Mouse (Mus musculus): ENCODE measurements around the gene Rint1. TPM values are rescaled to one million over a fixed set of nuclear protein-coding genes. Genes with fewer than 3 reads are reported as not detected.
"Not testable (repeated sequence)": the region's sequence is repeated elsewhere in the genome, so short reads cannot be mapped to it uniquely, and the experiment has no call there.

Gene Rint1
- polyA plus RNA-seq, 1 experiment from 2014 or later: 27.4 TPM

- not testable (repeated sequence) for H3K27ac ChIP-seq (replicated peaks; ENCODE audit: low read depth, low read length); DNase-seq (ENCODE audit: low spot score); ATAC-seq (replicated peaks; ENCODE audit: insufficient number of reproducible peaks, low FRiP score, low TSS enrichment, low read depth); H3K9me3 ChIP-seq (replicated peaks; ENCODE audit: control insufficient read depth, low read length); H3K27me3 ChIP-seq (ENCODE audit: control insufficient read depth, insufficient read depth, low read length); H3K4me1 ChIP-seq (ENCODE audit: control insufficient read depth, insufficient read depth, low read length)
- peak overlapping the region; percentile 41 for H3K4me2 ChIP-seq (ENCODE audit: low read depth, low read length)
- peak overlapping the region; percentile 84 for H3K9ac ChIP-seq (replicated peaks; ENCODE audit: low read length)
- peaks cover 10% of the 10 kb centered on the region for H3K36me3 ChIP-seq (replicated peaks; ENCODE audit: control insufficient read depth, insufficient read depth, low read depth, low read length)
- H3K4me3 ChIP-seq (ENCODE audit: low read depth, low read length): peak overlapping the region; percentile 87
- 13% methylated on average over 4 of the region's 4 CpGs for WGBS
These were observed 63.6 kb downstream of the Rint1 start for GRCm38 (mm10) chr5:23851160-23851555.

GRCm38 (mm10) chr5:23852916-23853315, 65.4 kb downstream of the Rint1 start:
- peaks cover 13% of the 10 kb centered on the region for H3K36me3 ChIP-seq (replicated peaks; ENCODE audit: control insufficient read depth, insufficient read depth, low read depth, low read length)
- not testable (repeated sequence) for H3K4me1 ChIP-seq (ENCODE audit: control insufficient read depth, insufficient read depth, low read length); H3K9ac ChIP-seq (replicated peaks; ENCODE audit: low read length); H3K4me3 ChIP-seq (ENCODE audit: low read depth, low read length); ATAC-seq (replicated peaks; ENCODE audit: insufficient number of reproducible peaks, low FRiP score, low TSS enrichment, low read depth); H3K9me3 ChIP-seq (replicated peaks; ENCODE audit: control insufficient read depth, low read length); DNase-seq (ENCODE audit: low spot score); H3K27me3 ChIP-seq (ENCODE audit: control insufficient read depth, insufficient read depth, low read length); H3K27ac ChIP-seq (replicated peaks; ENCODE audit: low read depth, low read length); H3K4me2 ChIP-seq (ENCODE audit: low read depth, low read length)
- WGBS: 90% methylated on average over 1 of the region's 1 CpGs

- WGBS: 93% methylated on average over 6 of the region's 6 CpGs
- Histone ChIP-seq H3K9me3 (replicated peaks; ENCODE audit: control insufficient read depth, low read length) (no peaks in the 10 kb centered on the region), H3K27me3 (ENCODE audit: control insufficient read depth, insufficient read depth, low read length) (no peaks in the 10 kb centered on the region), H3K4me3 (ENCODE audit: low read depth, low read length) (no peak overlapping the region), H3K4me2 (ENCODE audit: low read depth, low read length) (no peak overlapping the region), H3K9ac (replicated peaks; ENCODE audit: low read length) (no peak overlapping the region), H3K4me1 (ENCODE audit: control insufficient read depth, insufficient read depth, low read length) (no peaks in the 10 kb centered on the region), H3K27ac (replicated peaks; ENCODE audit: low read depth, low read length) (no peak overlapping the region), H3K36me3 (replicated peaks; ENCODE audit: control insufficient read depth, insufficient read depth, low read depth, low read length) (peaks cover 13% of the 10 kb centered on the region)
- DNase-seq (ENCODE audit: low spot score) (no peak), ATAC-seq (replicated peaks; ENCODE audit: insufficient number of reproducible peaks, low FRiP score, low TSS enrichment, low read depth) (no peak)
These were observed 68.0 kb downstream of the Rint1 start for GRCm38 (mm10) chr5:23855484-23855883.

- Histone ChIP-seq H3K4me1 (ENCODE audit: control insufficient read depth, insufficient read depth, low read length) (no peaks in the 10 kb centered on the region), H3K9me3 (replicated peaks; ENCODE audit: control insufficient read depth, low read length) (no peaks in the 10 kb centered on the region), H3K9ac (replicated peaks; ENCODE audit: low read length) (no peak overlapping the region), H3K27ac (replicated peaks; ENCODE audit: low read depth, low read length) (no peak overlapping the region), H3K36me3 (replicated peaks; ENCODE audit: control insufficient read depth, insufficient read depth, low read depth, low read length) (peaks cover 13% of the 10 kb centered on the region), H3K4me2 (ENCODE audit: low read depth, low read length) (no peak overlapping the region), H3K27me3 (ENCODE audit: control insufficient read depth, insufficient read depth, low read length) (no peaks in the 10 kb centered on the region), H3K4me3 (ENCODE audit: low read depth, low read length) (no peak overlapping the region)
- DNase-seq (ENCODE audit: low spot score) (no peak), ATAC-seq (replicated peaks; ENCODE audit: insufficient number of reproducible peaks, low FRiP score, low TSS enrichment, low read depth) (no peak)
- 93% methylated on average over 1 of the region's 1 CpGs for WGBS
These were observed 68.7 kb downstream of the Rint1 start for GRCm38 (mm10) chr5:23856164-23856563.

GRCm38 (mm10) chr5:23857189-23857588, 69.7 kb downstream of the Rint1 start:
- Histone ChIP-seq H3K9ac (replicated peaks; ENCODE audit: low read length) (no peak overlapping the region), H3K36me3 (replicated peaks; ENCODE audit: control insufficient read depth, insufficient read depth, low read depth, low read length) (peaks cover 13% of the 10 kb centered on the region), H3K4me3 (ENCODE audit: low read depth, low read length) (no peak overlapping the region), H3K4me2 (ENCODE audit: low read depth, low read length) (no peak overlapping the region), H3K4me1 (ENCODE audit: control insufficient read depth, insufficient read depth, low read length) (no peaks in the 10 kb centered on the region), H3K9me3 (replicated peaks; ENCODE audit: control insufficient read depth, low read length) (no peaks in the 10 kb centered on the region), H3K27me3 (ENCODE audit: control insufficient read depth, insufficient read depth, low read length) (no peaks in the 10 kb centered on the region), H3K27ac (replicated peaks; ENCODE audit: low read depth, low read length) (no peak overlapping the region)
- no peak for DNase-seq (ENCODE audit: low spot score)
- no peak for ATAC-seq (replicated peaks; ENCODE audit: insufficient number of reproducible peaks, low FRiP score, low TSS enrichment, low read depth)

- ATAC-seq (replicated peaks; ENCODE audit: insufficient number of reproducible peaks, low FRiP score, low TSS enrichment, low read depth) (no peak), DNase-seq (ENCODE audit: low spot score) (no peak)
- no peaks in the 10 kb centered on the region for H3K27me3 ChIP-seq (ENCODE audit: control insufficient read depth, insufficient read depth, low read length)
- no peak overlapping the region for H3K4me2 ChIP-seq (ENCODE audit: low read depth, low read length)
- no peak overlapping the region for H3K9ac ChIP-seq (replicated peaks; ENCODE audit: low read length)
- 85% methylated on average over 3 of the region's 3 CpGs for WGBS
- H3K27ac ChIP-seq (replicated peaks; ENCODE audit: low read depth, low read length): no peak overlapping the region
- H3K9me3 ChIP-seq (replicated peaks; ENCODE audit: control insufficient read depth, low read length): no peaks in the 10 kb centered on the region
- no peaks in the 10 kb centered on the region for H3K4me1 ChIP-seq (ENCODE audit: control insufficient read depth, insufficient read depth, low read length)
- no peak overlapping the region for H3K4me3 ChIP-seq (ENCODE audit: low read depth, low read length)
- peaks cover 11% of the 10 kb centered on the region for H3K36me3 ChIP-seq (replicated peaks; ENCODE audit: control insufficient read depth, insufficient read depth, low read depth, low read length)
These were observed 70.5 kb downstream of the Rint1 start for GRCm38 (mm10) chr5:23858001-23858400.

GRCm38 (mm10) chr5:23858643-23859042, 71.1 kb downstream of the Rint1 start:
- no peaks in the 10 kb centered on the region for H3K9me3 ChIP-seq (replicated peaks; ENCODE audit: control insufficient read depth, low read length)
- peaks cover 11% of the 10 kb centered on the region for H3K36me3 ChIP-seq (replicated peaks; ENCODE audit: control insufficient read depth, insufficient read depth, low read depth, low read length)
- H3K4me1 ChIP-seq (ENCODE audit: control insufficient read depth, insufficient read depth, low read length): no peaks in the 10 kb centered on the region
- H3K27ac ChIP-seq (replicated peaks; ENCODE audit: low read depth, low read length): no peak overlapping the region
- DNase-seq (ENCODE audit: low spot score): no peak
- no peak overlapping the region for H3K4me3 ChIP-seq (ENCODE audit: low read depth, low read length)
- H3K9ac ChIP-seq (replicated peaks; ENCODE audit: low read length): no peak overlapping the region
- 0 out of 2 replicates have a peak, but pooled peaks have one; percentile 19 for ATAC-seq (replicated peaks; ENCODE audit: insufficient number of reproducible peaks, low FRiP score, low TSS enrichment, low read depth)
- no peaks in the 10 kb centered on the region for H3K27me3 ChIP-seq (ENCODE audit: control insufficient read depth, insufficient read depth, low read length)
- WGBS: 76% methylated on average over 7 of the region's 7 CpGs
- no peak overlapping the region for H3K4me2 ChIP-seq (ENCODE audit: low read depth, low read length)

GRCm38 (mm10) chr5:23859087-23859718, 71.7 kb downstream of the Rint1 start:
- 81% methylated on average over 1 of the region's 1 CpGs for WGBS
- no peak overlapping the region for H3K27ac ChIP-seq (replicated peaks; ENCODE audit: low read depth, low read length)
- no peaks in the 10 kb centered on the region for H3K27me3 ChIP-seq (ENCODE audit: control insufficient read depth, insufficient read depth, low read length)
- H3K4me2 ChIP-seq (ENCODE audit: low read depth, low read length): no peak overlapping the region
- H3K36me3 ChIP-seq (replicated peaks; ENCODE audit: control insufficient read depth, insufficient read depth, low read depth, low read length): peaks cover 11% of the 10 kb centered on the region
- ATAC-seq (replicated peaks; ENCODE audit: insufficient number of reproducible peaks, low FRiP score, low TSS enrichment, low read depth) (0 out of 2 replicates have a peak, but pooled peaks have one; percentile 21), DNase-seq (ENCODE audit: low spot score) (no peak)
- no peaks in the 10 kb centered on the region for H3K9me3 ChIP-seq (replicated peaks; ENCODE audit: control insufficient read depth, low read length)
- H3K4me3 ChIP-seq (ENCODE audit: low read depth, low read length): no peak overlapping the region
- H3K4me1 ChIP-seq (ENCODE audit: control insufficient read depth, insufficient read depth, low read length): no peaks in the 10 kb centered on the region
- no peak overlapping the region for H3K9ac ChIP-seq (replicated peaks; ENCODE audit: low read length)
